8 mouse cellular contexts compared by ENCODE assay signal in genomic region chr6:86850588-86850987, GRCm38 (mm10). TPM values are rescaled to one million over a fixed set of nuclear protein-coding genes. Genes with fewer than 3 reads are reported as not detected.
DNase-seq lines count a peak whose midpoint lies in the region; ATAC-seq and TF ChIP-seq lines count a peak whose summit lies in the region.

No protein-coding gene starts in this region.

- peak overlapping the region; percentile 100 for H3K27ac ChIP-seq in spleen, adult 2 months (ENCODE audit: insufficient read depth, low read length)
- H3K27ac ChIP-seq in embryonic fibroblast, embryonic 13.5 days (ENCODE audit: insufficient read depth, low read length), result peak overlapping the region; percentile 39
- peak overlapping the region; percentile 91; the same call in 1 of the 2 replicates for H3K27ac ChIP-seq in limb, embryonic 14.5 days (replicated peaks; ENCODE audit: low read depth, low read length)
- H3K27ac ChIP-seq in small intestine, adult 2 months (ENCODE audit: insufficient read depth, low read depth, low read length), result peak overlapping the region; percentile 62; the same call in 1 of the 2 replicates

- peaks cover 2% of the 10 kb centered on the region; the same call in 1 of the 2 replicates for H3K36me3 ChIP-seq in spleen, adult 2 months (ENCODE audit: control insufficient read depth, insufficient read depth, low read length)
- peaks cover 11% of the 10 kb centered on the region; the same call in 1 of the 2 replicates for H3K36me3 ChIP-seq in limb, embryonic 14.5 days (ENCODE audit: control insufficient read depth, insufficient read depth, low read length)
- peaks cover 5% of the 10 kb centered on the region for H3K36me3 ChIP-seq in small intestine, adult 2 months (ENCODE audit: control insufficient read depth, insufficient read depth, low read length)

- H3K4me1 ChIP-seq in spleen, adult 2 months (ENCODE audit: control insufficient read depth, insufficient read depth, insufficient read length), result no peaks in the 10 kb centered on the region
- H3K4me1 ChIP-seq in embryonic fibroblast, embryonic 13.5 days (ENCODE audit: control insufficient read depth, insufficient read depth, low read length), result peaks cover 11% of the 10 kb centered on the region
- H3K4me1 ChIP-seq in limb, embryonic 14.5 days (ENCODE audit: control insufficient read depth, insufficient read depth, low read length), result peaks cover 23% of the 10 kb centered on the region
- peaks cover 3% of the 10 kb centered on the region; the same call in 1 of the 2 replicates for H3K4me1 ChIP-seq in small intestine, adult 2 months (ENCODE audit: control insufficient read depth, insufficient read depth, insufficient read length, low read length)

- TF ChIP-seq POLR2A in spleen, adult 2 months (IDR thresholded peaks at IDR 0.05; ENCODE audit: low read depth, low read length), result no peak
- TF ChIP-seq POLR2A in embryonic fibroblast, embryonic 13.5 days (IDR thresholded peaks at IDR 0.05; ENCODE audit: low read depth, low read length), result no peak
- TF ChIP-seq POLR2A in limb, embryonic 14.5 days (IDR thresholded peaks at IDR 0.05; ENCODE audit: borderline replicate concordance, extremely low read depth, insufficient read depth, insufficient read length), result no peak
- TF ChIP-seq POLR2A in small intestine, adult 2 months (IDR thresholded peaks at IDR 0.05; ENCODE audit: low read depth, low read length), result no peak

- H3K9ac ChIP-seq in limb, embryonic 14.5 days (ENCODE audit: low read depth, low read length, severe bottlenecking), result peak overlapping the region; percentile 79

- ATAC-seq in limb, embryonic 14.5 days (ENCODE audit: low FRiP score, low read depth), result no peak

- DNase-seq in spleen, adult 2 months (ENCODE audit: low read depth in 1 of 2, low spot score in 2 of 2), result peak in 1 of 2 experiments; percentile 35
- no peak for DNase-seq in spleen, postnatal 14 days (ENCODE audit: low spot score in 2 of 2)
- DNase-seq in limb, embryonic 14.5 days (ENCODE audit: low spot score), result no peak
- no peak for DNase-seq in cerebellum, adult 11-12 months
- no peak for DNase-seq in spleen, postnatal 10 days (ENCODE audit: low spot score in 2 of 2)
- no peak for DNase-seq in kidney, postnatal 10 days

- WGBS in spleen, adult 2 months, result 6% methylated on average over 4 of the region's 4 CpGs
- 23% methylated on average over 4 of the region's 4 CpGs for WGBS in limb, embryonic 14.5 days
- 49% methylated on average over 4 of the region's 4 CpGs for WGBS in small intestine, adult 2 months

- TF ChIP-seq CTCF in spleen, adult 2 months (IDR thresholded peaks at IDR 0.05; ENCODE audit: extremely low read depth, insufficient read depth, insufficient read length, insufficient replicate concordance), result no peak
- TF ChIP-seq CTCF in embryonic fibroblast, embryonic 13.5 days (IDR thresholded peaks at IDR 0.05; ENCODE audit: borderline replicate concordance, insufficient read depth, low read length), result no peak
- TF ChIP-seq CTCF in small intestine, adult 2 months (IDR thresholded peaks at IDR 0.05; ENCODE audit: extremely low read depth, insufficient read length, insufficient replicate concordance, low read depth, low read length), result no peak

- peak overlapping the region; percentile 54 for H3K4me2 ChIP-seq in limb, embryonic 14.5 days (replicated peaks; ENCODE audit: low read depth, low read length, severe bottlenecking)

- no peaks in the 10 kb centered on the region for H3K27me3 ChIP-seq in spleen, adult 2 months (ENCODE audit: control insufficient read depth, insufficient read depth, low read length)
- no peaks in the 10 kb centered on the region for H3K27me3 ChIP-seq in limb, embryonic 14.5 days (ENCODE audit: control insufficient read depth, insufficient read depth, low read length)
- no peaks in the 10 kb centered on the region for H3K27me3 ChIP-seq in small intestine, adult 2 months (ENCODE audit: control insufficient read depth, insufficient read depth, low read length)

- H3K4me3 ChIP-seq in spleen, adult 2 months (ENCODE audit: extremely low read depth, insufficient read depth, insufficient read length), result peak overlapping the region; percentile 97
- H3K4me3 ChIP-seq in embryonic fibroblast, embryonic 13.5 days (ENCODE audit: insufficient read depth, low read length), result peak overlapping the region; percentile 76
- H3K4me3 ChIP-seq in limb, embryonic 14.5 days (replicated peaks; ENCODE audit: low read length), result peak overlapping the region; percentile 92
- peak overlapping the region; percentile 80 for H3K4me3 ChIP-seq in small intestine, adult 2 months (ENCODE audit: low read depth, low read length)

- no peaks in the 10 kb centered on the region for H3K9me3 ChIP-seq in limb, embryonic 14.5 days (ENCODE audit: control insufficient read depth, low read length)

RNA-seq across cellular contexts. Expression of gene Aak1, which starts 1.3 kb away (rescaled TPM):
- 21.5 and 22.1 TPM in 2 replicates for polyA plus RNA-seq in spleen, adult 2 months (2012; rRNA removed)
- 66.8 and 73.3 TPM in 2 replicates for polyA plus RNA-seq in embryonic fibroblast, embryonic 13.5 days (2011; ENCODE audit: insufficient read length, low read depth, missing spikeins)
- polyA plus RNA-seq in limb, embryonic 14.5 days (2012; rRNA removed), result 24.7 and 27.4 TPM in 2 replicates
- 19.8 and 20.9 TPM in 2 replicates for polyA plus RNA-seq in limb, embryonic 14.5 days (2014; fragmentation: Nextera tagmentation; extraction: Ambion mirVana)
- polyA plus RNA-seq in small intestine, adult 2 months (2012; rRNA removed), result 10.5 and 22.8 TPM in 2 replicates

RNA-seq across cellular contexts. Expression of gene Anxa4, which starts 57.2 kb away (rescaled TPM):
- polyA plus RNA-seq in spleen, adult 2 months (2012; rRNA removed), result 9.7 and 13.7 TPM in 2 replicates
- polyA plus RNA-seq in embryonic fibroblast, embryonic 13.5 days (2011; ENCODE audit: insufficient read length, low read depth, missing spikeins), result 87.3 and 105 TPM in 2 replicates
- polyA plus RNA-seq in limb, embryonic 14.5 days (2012; rRNA removed), result 23.1 and 28.3 TPM in 2 replicates
- polyA plus RNA-seq in limb, embryonic 14.5 days (2014; fragmentation: Nextera tagmentation; extraction: Ambion mirVana), result 45.6 and 50.5 TPM in 2 replicates
- 89.9 and 634 TPM in 2 replicates for polyA plus RNA-seq in small intestine, adult 2 months (2012; rRNA removed)

Comparison
In these comparisons a context has a peak if more than half of its experiments do, and no peak if none do; other contexts are left out.
1. H3K27ac ChIP-seq: peak in every context shown above with its lines; median percentile 100 in spleen, adult 2 months; 91 in limb, embryonic 14.5 days; 62 in small intestine, adult 2 months; 39 in embryonic fibroblast, embryonic 13.5 days.